ENCODE assay signal across 21 mouse cellular contexts in the genomic region with DNA sequence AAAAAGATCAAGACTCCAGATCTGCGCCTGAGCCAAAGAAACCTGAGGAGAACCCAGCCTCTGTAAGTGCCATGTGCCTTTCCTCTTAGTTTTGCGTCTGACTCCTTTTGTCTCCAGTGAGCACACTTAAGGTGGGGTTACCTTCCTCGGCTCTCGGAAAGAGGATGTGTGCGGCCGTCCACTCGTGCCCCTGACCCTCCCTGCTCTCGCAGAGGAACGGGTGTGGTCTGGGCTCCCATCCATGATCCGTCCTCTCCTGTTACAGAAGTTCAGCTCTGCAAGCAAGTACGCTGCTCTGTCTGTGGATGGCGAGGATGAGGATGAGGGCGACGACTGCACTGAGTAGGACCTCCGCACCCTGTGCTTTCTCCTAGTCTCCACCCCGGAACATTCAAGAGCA. TPM values are rescaled to one million over a fixed set of nuclear protein-coding genes. Genes with fewer than 3 reads are reported as not detected.
"Had no signal": no experiment of that assay in that cellular context is flagged by ENCODE, and none has a peak within 500 bp of the region (broad histone marks: within the 10 kb centered on the region; RNA-seq: fewer than 3 reads in every experiment).

No protein-coding gene starts in this region.

- H3K4me3 ChIP-seq: kidney, embryonic 15.5 days; limb, embryonic 12.5 days; limb, embryonic 15.5 days; megakaryocyte, embryonic 14.5 days; midbrain, embryonic 10.5 days; midbrain, embryonic 13.5 days had no signal

- H3K27me3 ChIP-seq: kidney, embryonic 15.5 days; limb, embryonic 12.5 days; limb, embryonic 15.5 days had no signal

- H3K9me3 ChIP-seq: kidney, embryonic 15.5 days; limb, embryonic 12.5 days; limb, embryonic 15.5 days; megakaryocyte, embryonic 14.5 days; midbrain, embryonic 10.5 days; midbrain, embryonic 13.5 days had no signal

- H3K4me2 ChIP-seq: kidney, embryonic 15.5 days; limb, embryonic 12.5 days; limb, embryonic 15.5 days; liver, embryonic 11.5 days; lung, embryonic 14.5 days; midbrain, embryonic 13.5 days had no signal

- DNase-seq: kidney, postnatal 10 days; kidney, postnatal 4 days; left cerebral cortex, postnatal 4 days; liver, postnatal 0 days; lung, embryonic 14.5 days; thymus, adult 18-20 months; thymus, postnatal 36 days had no signal

- H3K9ac ChIP-seq: kidney, embryonic 15.5 days; limb, embryonic 12.5 days; limb, embryonic 15.5 days; liver, embryonic 14.5 days; liver, postnatal 0 days; lung, embryonic 14.5 days; midbrain, embryonic 13.5 days had no signal

- H3K27ac ChIP-seq: kidney, embryonic 15.5 days; limb, embryonic 12.5 days; limb, embryonic 15.5 days; liver, embryonic 14.5 days; midbrain, embryonic 10.5 days; midbrain, embryonic 13.5 days had no signal

- ATAC-seq: liver, postnatal 0 days; lung, postnatal 0 days; midbrain, embryonic 13.5 days; midbrain, embryonic 16.5 days had no signal

RNA-seq across cellular contexts. Expression of gene Tns2, which starts 5.2 kb away (rescaled TPM):
- total RNA-seq: monocyte, adult 5-6 weeks had no signal

RNA-seq across cellular contexts. Expression of gene Soat2, which starts 55.3 kb away (rescaled TPM):
- total RNA-seq: layer of hippocampus, postnatal 14 days; left cerebral cortex, postnatal 14 days; left cerebral cortex, postnatal 4 days had no signal
- polyA plus RNA-seq: limb, embryonic 12.5 days; midbrain, embryonic 13.5 days; neural tube, embryonic 14.5 days had no signal
